Mouse (Mus musculus): ENCODE data around the gene Mrpl21.

GRCm38 (mm10) chr19:3271366-3271765 is 11.3 kb upstream of the Mrpl21 start:
- TF ChIP-seq POLR2A (IDR thresholded peaks at IDR 0.05; ENCODE audit: extremely low read depth, insufficient read depth, low read length) (no peak), CTCF (IDR thresholded peaks at IDR 0.05; ENCODE audit: low read depth, low read length) (no peak)
